Comparison of ENCODE assay signal across 8 mouse cellular contexts in the genomic region with DNA sequence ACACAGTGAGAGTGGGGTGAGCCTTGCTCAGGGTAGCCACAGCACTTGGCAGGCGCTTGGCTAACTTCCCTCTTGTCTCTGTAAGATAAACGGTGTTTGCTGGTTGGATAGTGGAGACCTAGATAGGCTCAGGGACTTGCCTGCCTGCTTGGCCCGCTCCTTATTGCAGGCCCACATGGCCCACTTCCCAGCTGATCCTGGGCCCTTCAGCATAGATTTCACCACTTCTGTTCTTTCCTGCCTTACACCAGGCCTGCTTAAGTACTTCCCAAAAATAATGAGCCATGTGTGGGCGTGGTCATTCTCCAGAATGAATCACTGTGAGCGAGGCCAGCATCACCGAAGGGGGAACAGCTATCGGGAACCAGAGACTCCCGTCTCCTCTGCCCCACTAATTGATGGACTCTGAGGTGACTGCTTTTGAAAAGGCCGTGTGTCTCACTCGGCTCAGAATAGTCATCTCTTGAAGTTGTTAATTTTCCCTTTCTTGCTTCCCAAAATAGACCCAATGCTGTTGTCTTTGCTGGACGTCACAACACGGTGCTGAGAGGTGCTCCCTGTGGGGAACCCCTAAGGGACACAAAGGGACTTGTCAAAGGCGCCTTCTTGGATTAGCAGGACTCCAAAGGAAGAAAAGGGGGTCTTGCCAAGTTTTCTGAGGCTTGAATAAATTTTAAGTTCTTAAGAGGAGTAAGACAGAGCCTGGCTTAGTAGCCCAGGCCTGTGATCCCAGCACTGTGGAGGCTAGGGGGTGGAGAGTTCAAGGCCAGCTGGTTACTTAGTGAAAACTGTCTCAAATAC. TPM values are rescaled to one million over a fixed set of nuclear protein-coding genes. Genes with fewer than 3 reads are reported as not detected.
DNase-seq lines count a peak whose midpoint lies in the region; ATAC-seq and TF ChIP-seq lines count a peak whose summit lies in the region.

No protein-coding gene starts in this region.

- H3K4me2 ChIP-seq in kidney, embryonic 14.5 days (replicated peaks; ENCODE audit: low read depth, low read length), result no peak overlapping the region
- H3K4me2 ChIP-seq in forebrain, postnatal 0 days (ENCODE audit: low read depth), result no peak overlapping the region
- H3K4me2 ChIP-seq in hindbrain, embryonic 15.5 days, result no peak overlapping the region
- no peak overlapping the region for H3K4me2 ChIP-seq in stomach, embryonic 16.5 days (ENCODE audit: low read depth, low read length)

- ATAC-seq in kidney, embryonic 14.5 days (ENCODE audit: low FRiP score, low TSS enrichment), result no peak
- peak; percentile 64 for ATAC-seq in forebrain, postnatal 0 days
- ATAC-seq in hindbrain, embryonic 15.5 days (ENCODE audit: low FRiP score, low read depth), result no peak; the same call in 1 of the 2 replicates
- ATAC-seq in stomach, embryonic 16.5 days (ENCODE audit: insufficient read depth, low FRiP score), result no peak

- peaks cover 49% of the 10 kb centered on the region for H3K79me2 ChIP-seq in macrophage (ENCODE audit: inconsistent target)

- H3K4me3 ChIP-seq in kidney, embryonic 14.5 days (ENCODE audit: low read length), result no peak overlapping the region
- no peak overlapping the region for H3K4me3 ChIP-seq in forebrain, postnatal 0 days (ENCODE audit: low read depth, low read length)
- no peak overlapping the region for H3K4me3 ChIP-seq in hindbrain, embryonic 15.5 days
- no peak overlapping the region for H3K4me3 ChIP-seq in macrophage (ENCODE audit: inconsistent target)
- H3K4me3 ChIP-seq in stomach, embryonic 16.5 days (replicated peaks; ENCODE audit: low read length), result no peak overlapping the region

- no peak for TF ChIP-seq CTCF in forebrain, postnatal 0 days (IDR thresholded peaks at IDR 0.05; ENCODE audit: low read depth)

- H3K4me1 ChIP-seq in kidney, embryonic 14.5 days (ENCODE audit: control insufficient read depth, insufficient read depth, low read length), result peaks cover 34% of the 10 kb centered on the region
- H3K4me1 ChIP-seq in forebrain, postnatal 0 days (ENCODE audit: insufficient read depth), result no peaks in the 10 kb centered on the region
- H3K4me1 ChIP-seq in hindbrain, embryonic 15.5 days (replicated peaks), result peaks cover 22% of the 10 kb centered on the region
- peaks cover 25% of the 10 kb centered on the region for H3K4me1 ChIP-seq in stomach, embryonic 16.5 days (ENCODE audit: control insufficient read depth, insufficient read depth, low read length)

- no peaks in the 10 kb centered on the region for H3K9me3 ChIP-seq in kidney, embryonic 14.5 days (ENCODE audit: control insufficient read depth, low read length)
- H3K9me3 ChIP-seq in forebrain, postnatal 0 days (ENCODE audit: low read length), result no peaks in the 10 kb centered on the region
- no peaks in the 10 kb centered on the region for H3K9me3 ChIP-seq in hindbrain, embryonic 15.5 days
- H3K9me3 ChIP-seq in stomach, embryonic 16.5 days (replicated peaks; ENCODE audit: control insufficient read depth, low read length), result no peaks in the 10 kb centered on the region

- H3K36me3 ChIP-seq in kidney, embryonic 14.5 days (ENCODE audit: control insufficient read depth, insufficient read depth, low read length), result peaks cover 26% of the 10 kb centered on the region
- H3K36me3 ChIP-seq in forebrain, postnatal 0 days (ENCODE audit: insufficient read depth), result peaks cover 23% of the 10 kb centered on the region
- H3K36me3 ChIP-seq in hindbrain, embryonic 15.5 days, result peaks cover 24% of the 10 kb centered on the region
- H3K36me3 ChIP-seq in macrophage (ENCODE audit: inconsistent target), result peaks cover 16% of the 10 kb centered on the region; the same call in 1 of the 2 replicates
- H3K36me3 ChIP-seq in stomach, embryonic 16.5 days (ENCODE audit: control insufficient read depth, insufficient read depth, low read length), result peaks cover 6% of the 10 kb centered on the region; the same call in 1 of the 2 replicates

- no peak overlapping the region for H3K27ac ChIP-seq in kidney, embryonic 14.5 days (ENCODE audit: low read depth, low read length)
- H3K27ac ChIP-seq in forebrain, postnatal 0 days (ENCODE audit: low read depth, low read length), result no peak overlapping the region; the same call in 1 of the 2 replicates
- peak overlapping the region; percentile 25; the same call in 1 of the 2 replicates for H3K27ac ChIP-seq in hindbrain, embryonic 15.5 days (replicated peaks)
- peak overlapping the region; percentile 96 for H3K27ac ChIP-seq in macrophage
- H3K27ac ChIP-seq in stomach, embryonic 16.5 days (ENCODE audit: low read length), result peak overlapping the region; percentile 21; the same call in 1 of the 2 replicates

- peak overlapping the region; percentile 28; the same call in 1 of the 2 replicates for H3K9ac ChIP-seq in kidney, embryonic 14.5 days (ENCODE audit: low read depth, low read length)
- H3K9ac ChIP-seq in forebrain, postnatal 0 days, result no peak overlapping the region
- no peak overlapping the region for H3K9ac ChIP-seq in hindbrain, embryonic 15.5 days
- H3K9ac ChIP-seq in stomach, embryonic 16.5 days (ENCODE audit: low read length), result peak overlapping the region; percentile 23

- 41% methylated on average over 13 of the region's 13 CpGs for WGBS in kidney, embryonic 14.5 days
- 9% methylated on average over 13 of the region's 13 CpGs for WGBS in forebrain, postnatal 0 days
- WGBS in hindbrain, embryonic 15.5 days, result 16% methylated on average over 13 of the region's 13 CpGs
- WGBS in macrophage (ENCODE audit: missing documents), result 24% methylated on average over 13 of the region's 13 CpGs
- WGBS in stomach, embryonic 16.5 days, result 31% methylated on average over 13 of the region's 13 CpGs

- DNase-seq in kidney, adult 11 months, result no peak
- DNase-seq in adrenal gland, adult 2 months, result peak; percentile 89
- DNase-seq in forebrain, postnatal 0 days, result peak; percentile 41
- DNase-seq in cerebellum, postnatal 25 days, result no peak

- no peaks in the 10 kb centered on the region for H3K27me3 ChIP-seq in kidney, embryonic 14.5 days (ENCODE audit: control insufficient read depth, insufficient read depth, low read length)
- no peaks in the 10 kb centered on the region for H3K27me3 ChIP-seq in forebrain, postnatal 0 days (ENCODE audit: insufficient read depth, low read length)
- no peaks in the 10 kb centered on the region for H3K27me3 ChIP-seq in hindbrain, embryonic 15.5 days
- no peaks in the 10 kb centered on the region for H3K27me3 ChIP-seq in stomach, embryonic 16.5 days (ENCODE audit: control insufficient read depth, insufficient read depth, low read length)

RNA-seq across cellular contexts. Expression of gene Acvr1b, which starts 17.8 kb away (rescaled TPM):
- 6.0 and 7.2 TPM in 2 replicates for polyA plus RNA-seq in kidney, embryonic 14.5 days (2014; fragmentation: Nextera tagmentation; extraction: Ambion mirVana)
- total RNA-seq in adrenal gland, adult 2 months (2021), result 10 to 100 TPM in 1 of 2 experiments, 1 to 10 TPM in 1; 5.2 to 10.0 TPM
- polyA plus RNA-seq in adrenal gland, adult 2 months (2012; rRNA removed), result 10.1 and 11.2 TPM in 2 replicates
- 74.2 and 80.4 TPM in 2 replicates for total RNA-seq in forebrain, postnatal 0 days (2014; rRNA removed)
- polyA plus RNA-seq in forebrain, postnatal 0 days (2015; fragmentation: Nextera tagmentation; extraction: Ambion mirVana), result 13.2 and 17.4 TPM in 2 replicates
- 21.7 and 24.1 TPM in 2 replicates for polyA plus RNA-seq in hindbrain, embryonic 15.5 days (2015; fragmentation: Nextera tagmentation; extraction: Ambion mirVana)
- total RNA-seq in macrophage (2018; cell fraction: chromatin; rRNA removed), result 10 to 100 TPM in 17 of 26 experiments, 1 to 10 TPM in 9; 3.9 to 30.0 (median 13.3) TPM
- total RNA-seq in macrophage (2018; cell fraction: cytosol; rRNA removed), result 10 to 100 TPM in 24 of 26 experiments, 1 to 10 TPM in 2; 8.4 to 19.8 (median 14.9) TPM
- 10 to 100 TPM; 12.9 to 36.2 (median 21.7) TPM for total RNA-seq in macrophage (2018; cell fraction: nucleus; rRNA removed)
- 13.7 to 15.7 TPM (median 14.6 TPM) in 3 replicates for polyA plus RNA-seq in macrophage (2018)
- 11.6 and 12.1 TPM in 2 replicates for polyA plus RNA-seq in stomach, embryonic 16.5 days (2015; fragmentation: Nextera tagmentation; extraction: Ambion mirVana)

RNA-seq across cellular contexts. Expression of gene Grasp, which starts 32.3 kb away (rescaled TPM):
- 5.0 and 5.7 TPM in 2 replicates for polyA plus RNA-seq in kidney, embryonic 14.5 days (2014; fragmentation: Nextera tagmentation; extraction: Ambion mirVana)
- 10 to 100 TPM; 16.4 to 21.0 TPM for total RNA-seq in adrenal gland, adult 2 months (2021)
- 53.0 and 60.3 TPM in 2 replicates for polyA plus RNA-seq in adrenal gland, adult 2 months (2012; rRNA removed)
- 8.8 and 11.1 TPM in 2 replicates for total RNA-seq in forebrain, postnatal 0 days (2014; rRNA removed)
- polyA plus RNA-seq in forebrain, postnatal 0 days (2015; fragmentation: Nextera tagmentation; extraction: Ambion mirVana), result 3.3 and 3.4 TPM in 2 replicates
- 1.9 and 2.4 TPM in 2 replicates for polyA plus RNA-seq in hindbrain, embryonic 15.5 days (2015; fragmentation: Nextera tagmentation; extraction: Ambion mirVana)
- under 1 TPM in 9 of 26 experiments, not detected in 17; 0.29 to 0.87 (median 0.66) TPM for total RNA-seq in macrophage (2018; cell fraction: chromatin; rRNA removed)
- total RNA-seq in macrophage (2018; cell fraction: cytosol; rRNA removed), result 1 to 10 TPM in 1 of 26 experiments, under 1 TPM in 24, not detected in 1; 0.04 to 1.0 (median 0.21) TPM
- total RNA-seq in macrophage (2018; cell fraction: nucleus; rRNA removed), result under 1 TPM in 17 of 26 experiments, not detected in 9; 0.22 to 0.94 (median 0.65) TPM
- polyA plus RNA-seq in macrophage (2018), result 0.26 to 0.36 TPM in 2 of 3 replicates, not detected in the other
- 2.1 and 2.7 TPM in 2 replicates for polyA plus RNA-seq in stomach, embryonic 16.5 days (2015; fragmentation: Nextera tagmentation; extraction: Ambion mirVana)

Comparison
In these comparisons a context has a peak if more than half of its experiments do, and no peak if none do; other contexts are left out.
1. H3K27ac ChIP-seq: peak in hindbrain, embryonic 15.5 days (single experiment), macrophage (single experiment) and stomach, embryonic 16.5 days (single experiment); none in kidney, embryonic 14.5 days (single experiment) and forebrain, postnatal 0 days (single experiment).
2. H3K9ac ChIP-seq: peak in kidney, embryonic 14.5 days (single experiment) and stomach, embryonic 16.5 days (single experiment); none in forebrain, postnatal 0 days (single experiment) and hindbrain, embryonic 15.5 days (single experiment).
3. DNase-seq: peak in adrenal gland, adult 2 months (single experiment) and forebrain, postnatal 0 days (single experiment); none in kidney, adult 11 months (single experiment) and cerebellum, postnatal 25 days (0 of 2).